Mouse (Mus musculus) retina, adult 2 months (tissue): ENCODE measurements around the gene Purb.
A peak's percentile ranks its signal among the peaks of the same experiment; 100 is the strongest.

Experiments
- DNase-seq: peaks from one replicate; pipeline ENCODE4 v3.0.0-alpha.2; 2012; ENCODE audit warnings: low read depth, low spot score

Purb gene

DNA sequence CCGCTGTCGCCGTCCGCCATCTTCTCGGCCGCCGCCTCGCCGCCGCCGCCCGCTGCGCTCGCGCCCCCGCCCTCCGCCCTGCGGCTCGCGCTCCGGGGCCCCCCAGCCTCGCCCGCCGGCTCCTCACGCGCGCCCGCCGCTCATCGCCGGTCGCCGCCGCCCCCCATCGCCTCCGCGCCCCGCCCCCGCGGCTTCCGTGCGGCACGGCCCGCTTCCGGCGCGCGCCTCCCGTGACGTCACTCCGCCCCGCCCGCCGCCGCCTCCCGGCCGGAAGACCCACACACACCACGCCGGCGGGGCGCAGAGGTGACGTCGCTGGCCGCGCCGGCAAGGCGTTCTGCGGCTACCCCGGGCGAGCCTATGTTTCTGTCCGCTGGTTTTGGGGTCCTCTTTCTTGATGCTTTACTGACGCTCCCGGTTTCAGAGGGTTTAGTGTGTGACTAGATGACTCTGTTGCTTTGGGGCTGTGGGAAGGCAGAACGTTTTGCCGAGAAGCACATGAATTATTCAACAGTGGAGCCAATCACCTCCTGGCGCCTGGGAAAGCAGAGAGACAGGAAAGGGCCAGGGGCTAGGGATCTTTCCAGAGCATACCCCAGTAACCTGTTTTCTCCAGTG, at the start of gene Purb:
Gene Purb, minus strand, starts transcription at position 51 of the 618 bp plus-strand sequence.
- DNase-seq, result peak; percentile 80

DNA sequence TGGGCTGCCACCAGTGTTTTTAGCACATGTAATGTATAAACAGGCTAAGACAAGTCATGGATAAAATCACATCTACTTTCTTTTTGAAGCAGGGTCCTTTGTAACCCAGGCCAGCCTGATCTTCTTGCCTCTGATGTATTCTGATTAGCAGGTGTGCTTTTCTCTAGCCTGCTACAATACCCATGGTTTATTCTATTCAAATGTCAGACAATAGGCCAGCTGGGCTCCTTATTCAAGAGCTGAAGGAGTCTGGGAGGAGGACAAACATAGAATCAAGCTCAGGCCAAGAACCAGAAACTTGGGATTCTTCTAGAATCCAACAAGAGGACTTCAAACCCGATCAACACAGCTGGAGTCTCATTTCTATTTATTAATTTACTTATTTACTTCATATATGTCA, 49.5 kb upstream of the Purb start:
- DNase-seq, result no peak

DNA sequence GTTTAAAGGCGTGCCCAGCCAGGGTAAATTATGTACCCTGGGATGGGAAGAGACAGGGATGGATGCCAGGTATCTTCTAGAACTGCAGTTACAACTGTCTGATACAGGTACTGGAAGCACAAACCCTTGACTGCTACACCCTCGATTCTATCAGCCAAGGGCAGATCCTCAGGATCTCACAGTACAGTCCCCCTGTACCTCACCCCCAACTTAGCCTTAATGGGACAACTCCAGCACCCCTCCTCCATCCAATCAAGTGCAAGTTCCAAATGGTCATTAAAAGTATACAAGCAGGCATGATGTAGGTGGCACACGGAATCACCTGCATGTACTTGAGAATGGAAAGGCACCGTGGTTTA, 49.1 kb upstream of the Purb start:
- no peak for DNase-seq

DNA sequence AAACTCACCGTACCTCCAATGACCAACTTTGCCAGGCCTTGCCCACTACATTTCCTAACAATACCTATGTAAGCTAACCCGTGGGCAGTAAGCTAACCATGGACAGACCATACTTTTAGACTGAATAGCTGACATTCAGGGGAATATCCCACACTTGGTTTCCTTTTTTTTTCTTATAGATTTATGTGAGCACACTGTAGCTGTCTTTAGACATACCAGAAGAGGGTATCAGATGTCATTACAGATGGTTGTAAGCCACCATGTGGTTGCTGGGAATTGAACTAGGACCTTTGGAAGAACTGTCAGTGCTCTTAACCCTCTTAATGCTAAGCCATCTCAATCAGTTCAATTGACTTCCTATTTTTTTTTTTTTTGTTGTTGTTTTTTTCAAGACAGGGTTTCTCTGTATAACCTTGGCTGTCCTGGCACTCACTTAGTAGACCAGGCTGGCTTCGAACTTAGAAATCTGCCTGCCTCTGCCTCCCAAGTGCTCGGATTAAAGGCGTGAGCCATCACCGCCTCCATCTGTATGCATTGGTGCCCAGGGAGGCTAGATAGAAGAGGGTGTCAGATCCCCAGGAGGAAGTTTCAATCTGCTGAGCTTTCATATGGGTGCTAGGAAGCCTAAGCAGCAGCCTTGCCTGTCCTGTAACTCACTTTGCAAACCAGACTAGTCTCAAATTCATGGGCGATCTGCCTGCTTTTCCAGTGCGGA, 48.6 kb upstream of the Purb start:
- DNase-seq, result no peak

DNA sequence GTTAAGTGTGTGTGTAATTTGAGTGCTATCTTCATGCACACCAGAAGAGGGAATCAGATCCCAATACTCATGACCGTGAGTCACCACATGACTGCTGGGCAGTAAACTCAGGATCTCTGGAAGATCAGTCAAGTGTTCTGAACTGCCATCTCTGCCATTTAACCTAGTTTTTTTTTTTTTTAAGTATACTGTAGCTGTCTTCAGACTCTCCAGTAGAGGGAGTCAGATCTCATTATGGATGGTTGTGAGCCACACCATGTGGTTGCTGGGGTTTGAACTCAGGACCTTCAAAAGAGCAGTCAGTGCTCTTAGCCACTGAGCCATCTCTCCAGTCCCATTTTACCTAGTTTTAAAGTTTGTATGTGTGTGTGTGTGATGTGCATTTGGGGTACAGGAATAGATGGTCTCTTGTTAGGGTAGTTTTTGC, 48.0 kb upstream of the Purb start:
- DNase-seq, result no peak

DNA sequence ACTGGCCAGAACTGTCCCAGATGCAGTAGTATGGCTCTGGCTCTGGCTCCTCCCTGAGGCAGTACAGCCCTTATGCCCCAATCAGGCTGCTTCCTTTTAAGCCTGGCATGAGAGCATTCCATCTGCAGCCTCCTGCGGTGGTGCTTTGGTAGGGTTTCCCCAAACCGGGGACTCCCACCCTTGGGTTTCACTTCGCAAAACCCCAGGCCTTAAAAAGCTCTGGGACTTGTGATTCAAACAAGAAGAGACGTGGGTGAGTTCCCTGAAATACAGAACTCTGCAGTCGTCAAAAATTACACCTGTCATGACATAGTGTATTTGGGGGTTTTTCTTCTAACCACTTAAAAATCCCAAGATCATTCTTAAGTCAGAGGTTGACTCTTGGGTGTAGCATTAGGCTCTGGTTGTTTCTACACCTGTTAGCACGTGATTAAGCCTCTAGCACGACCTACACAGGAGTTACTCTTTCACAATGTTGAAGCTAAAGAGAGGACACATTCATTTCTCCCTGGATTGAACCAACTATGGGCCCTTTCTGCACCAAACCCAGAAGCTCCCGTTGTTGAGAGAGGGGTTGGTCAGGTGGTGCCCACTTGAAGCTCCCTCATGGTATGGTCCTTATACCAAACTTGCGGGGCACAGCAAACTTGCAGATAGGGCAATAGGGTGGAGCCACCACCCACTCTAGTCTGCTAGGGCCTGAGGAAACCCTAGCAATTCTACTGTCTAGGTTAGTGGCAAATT, 47.2 kb upstream of the Purb start:
- no peak for DNase-seq

DNA sequence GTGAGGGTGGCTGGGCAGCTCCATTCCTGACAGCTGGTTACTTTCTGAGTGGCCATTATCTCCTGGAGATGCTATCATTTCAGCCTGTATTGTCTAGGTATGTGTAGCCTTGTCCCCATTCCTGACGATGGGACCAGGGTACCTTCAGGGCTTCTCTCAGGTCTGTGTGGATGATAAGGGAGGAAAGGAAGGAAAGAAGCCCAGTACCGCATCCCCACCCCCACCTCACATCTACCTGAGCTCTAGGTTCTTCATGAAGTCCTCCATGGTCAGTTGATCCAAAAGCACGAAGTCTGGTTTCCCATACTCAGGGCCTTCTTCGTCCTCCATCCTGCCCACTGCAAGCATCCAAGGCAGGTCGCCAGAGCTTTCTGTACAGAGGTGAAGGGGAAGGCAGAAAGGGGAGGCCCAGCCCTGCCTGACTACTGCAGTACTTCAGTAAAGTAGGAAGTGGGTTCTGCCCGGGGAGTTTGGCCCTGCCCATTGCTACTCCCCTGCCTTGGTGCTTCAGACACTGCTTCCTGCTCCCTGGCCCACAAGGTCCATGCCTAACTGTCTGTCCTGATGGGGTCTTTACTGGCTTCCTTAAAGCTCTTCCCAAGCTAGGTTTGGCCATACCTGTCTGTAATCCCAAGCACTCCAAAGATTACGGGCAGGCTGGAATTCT, 44.9 kb upstream of the Purb start, which contains the start of gene Myo1g:
Gene Myo1g, minus strand, starts transcription at position 459 of the 667 bp plus-strand sequence.
- DNase-seq, result no peak

DNA sequence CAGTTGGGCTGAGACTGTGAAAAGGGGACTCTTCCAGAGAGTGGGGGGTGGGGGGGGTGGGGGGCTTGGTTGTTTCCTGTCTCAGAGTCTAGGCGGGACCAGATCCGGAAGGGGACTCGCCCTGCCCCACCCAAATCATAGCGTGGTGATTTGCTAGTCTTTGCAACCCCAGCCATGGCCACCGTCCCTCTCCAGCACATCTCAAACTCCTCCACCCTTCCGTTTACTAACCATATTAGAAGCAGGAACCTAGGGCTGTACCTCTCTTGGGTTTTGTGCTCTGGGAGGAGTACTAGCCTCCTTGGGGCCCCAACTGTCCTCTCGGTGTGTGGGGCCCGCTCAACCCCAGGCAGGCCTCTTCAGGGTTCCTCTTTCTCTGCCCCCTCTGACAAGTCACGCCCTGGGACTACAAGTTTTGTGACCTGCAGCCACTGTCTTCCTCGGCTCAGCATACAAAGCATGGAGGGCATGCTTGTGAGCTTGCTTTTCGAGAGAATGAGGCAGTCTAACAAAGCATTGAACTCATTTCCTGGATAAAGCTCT, 43.8 kb upstream of the Purb start:
- DNase-seq, result no peak

DNA sequence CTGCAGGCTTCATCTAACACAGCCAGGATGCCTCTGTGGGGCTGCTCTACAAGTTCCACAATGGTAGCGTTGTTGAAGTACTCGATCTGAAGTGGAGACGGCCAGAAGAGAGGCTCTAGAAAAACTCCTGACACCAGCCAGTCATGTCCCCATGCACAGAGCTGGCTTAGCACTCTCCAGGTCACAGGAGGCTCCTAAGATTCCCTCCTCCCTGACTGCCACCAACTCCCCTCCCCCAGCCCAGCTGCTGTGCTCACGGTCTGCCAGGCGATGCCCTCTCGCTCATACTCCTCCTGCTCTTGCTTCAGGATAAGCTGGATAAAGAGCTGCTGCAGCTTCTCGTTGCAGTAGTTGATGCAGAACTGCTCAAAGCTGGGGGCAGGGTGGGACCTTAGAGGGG, 39.1 kb upstream of the Purb start:
- peak; percentile 79 for DNase-seq

DNA sequence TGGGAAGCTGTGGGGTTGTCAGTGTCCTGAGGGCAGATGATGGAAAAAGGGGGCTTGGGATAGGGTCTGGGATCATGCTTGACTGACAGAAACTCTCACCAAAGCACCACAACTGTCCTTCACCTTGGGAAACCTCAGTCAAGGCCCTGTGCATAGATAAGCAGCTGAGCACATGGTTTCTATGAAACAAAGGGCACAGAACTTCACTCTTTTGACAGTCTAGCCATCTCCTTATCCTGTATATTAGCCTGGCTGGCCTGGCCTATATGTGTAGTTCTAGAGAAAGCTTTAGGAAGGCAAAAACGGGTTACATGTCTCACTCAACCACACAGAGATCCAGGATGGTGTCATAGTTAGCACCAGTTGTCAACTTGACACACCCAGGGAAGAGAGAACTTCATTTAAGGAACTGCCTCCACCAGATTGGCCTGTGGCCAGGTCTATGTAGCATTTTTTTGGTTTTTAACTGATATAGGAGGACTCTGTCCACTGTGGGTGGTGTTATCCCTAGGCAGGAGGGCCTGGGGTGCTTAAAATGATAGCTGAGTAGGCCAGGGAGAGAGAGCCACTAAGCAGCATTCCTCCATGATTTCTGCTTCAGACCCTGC, 32.7 kb upstream of the Purb start:
- no peak for DNase-seq

DNA sequence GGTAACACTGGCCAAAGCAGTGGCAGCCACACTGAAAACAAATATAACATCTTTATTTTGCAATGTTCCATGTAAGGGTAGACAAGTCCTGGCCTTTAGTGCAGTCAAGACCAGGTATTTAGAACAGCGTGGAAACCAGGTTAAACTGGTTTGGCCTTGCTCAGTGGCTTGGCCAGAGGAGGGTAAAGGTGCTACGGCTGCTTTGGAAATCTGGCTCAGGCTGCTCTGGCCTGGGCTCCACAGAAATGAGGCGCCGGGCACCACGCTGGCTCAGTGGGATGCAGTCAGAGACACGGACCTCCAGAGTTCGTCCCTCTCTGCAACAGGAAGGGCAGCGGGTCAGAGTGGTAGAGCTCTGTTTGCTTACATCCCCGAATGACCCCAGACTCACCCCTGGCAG, 30.8 kb upstream of the Purb start:
- no peak for DNase-seq

DNA sequence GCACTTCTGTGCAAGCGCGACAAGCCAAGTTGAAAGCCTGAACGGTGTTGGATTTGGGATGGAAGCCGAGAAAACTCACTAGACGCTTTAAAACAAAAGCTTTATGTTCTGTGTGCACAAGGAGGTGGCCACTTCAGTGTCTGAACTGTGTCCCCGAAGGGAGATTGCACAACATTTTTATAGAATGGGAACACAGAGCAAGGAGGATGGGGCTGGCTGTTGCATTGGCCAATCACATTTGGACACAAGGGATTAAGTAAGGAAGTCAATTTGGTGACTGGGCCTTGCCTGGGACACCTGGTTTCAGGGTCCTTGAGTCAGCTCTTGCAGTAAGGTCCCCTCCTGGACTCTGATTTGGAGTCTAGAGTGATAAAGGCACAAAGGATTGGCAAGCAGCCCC, 29.0 kb upstream of the Purb start:
- DNase-seq, result no peak

DNA sequence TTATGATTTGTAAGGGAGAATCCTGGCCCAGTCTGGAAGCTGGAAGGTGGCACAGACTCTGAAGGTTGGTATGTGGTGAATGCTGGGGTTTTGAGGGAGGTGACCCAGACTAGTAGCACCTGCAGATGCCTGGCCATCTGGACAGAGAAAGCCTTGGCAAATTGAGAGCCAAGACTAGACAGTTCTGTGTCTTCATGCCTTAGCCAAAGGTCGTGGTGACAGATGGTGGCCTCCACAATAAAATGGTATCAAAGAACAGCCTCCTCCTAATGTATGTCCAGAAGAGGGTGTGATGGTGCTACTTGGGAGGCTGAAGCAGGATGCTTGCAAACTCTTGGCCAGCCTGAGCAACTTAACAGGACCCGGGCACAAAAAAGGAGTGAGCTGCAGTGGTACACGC, 28.5 kb upstream of the Purb start:
- no peak for DNase-seq

DNA sequence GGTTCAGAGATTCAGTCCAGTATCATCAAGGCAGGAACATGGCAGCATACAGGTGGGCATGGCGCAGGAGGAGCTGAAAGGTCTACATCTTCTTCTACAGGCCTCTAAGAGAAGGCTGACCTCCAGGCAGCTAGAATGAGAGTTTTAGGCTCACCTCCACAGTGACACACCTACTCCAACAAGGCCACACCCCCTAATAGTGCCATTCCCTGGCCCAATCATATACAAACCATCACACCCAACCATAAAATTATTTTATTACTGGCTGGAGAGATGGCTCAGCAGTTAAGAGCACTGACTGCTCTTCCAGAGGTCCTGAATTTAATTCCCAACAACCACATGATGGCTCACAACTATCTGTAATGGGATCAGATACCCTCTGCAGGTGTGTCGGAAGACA, 26.8 kb upstream of the Purb start:
- no peak for DNase-seq

DNA sequence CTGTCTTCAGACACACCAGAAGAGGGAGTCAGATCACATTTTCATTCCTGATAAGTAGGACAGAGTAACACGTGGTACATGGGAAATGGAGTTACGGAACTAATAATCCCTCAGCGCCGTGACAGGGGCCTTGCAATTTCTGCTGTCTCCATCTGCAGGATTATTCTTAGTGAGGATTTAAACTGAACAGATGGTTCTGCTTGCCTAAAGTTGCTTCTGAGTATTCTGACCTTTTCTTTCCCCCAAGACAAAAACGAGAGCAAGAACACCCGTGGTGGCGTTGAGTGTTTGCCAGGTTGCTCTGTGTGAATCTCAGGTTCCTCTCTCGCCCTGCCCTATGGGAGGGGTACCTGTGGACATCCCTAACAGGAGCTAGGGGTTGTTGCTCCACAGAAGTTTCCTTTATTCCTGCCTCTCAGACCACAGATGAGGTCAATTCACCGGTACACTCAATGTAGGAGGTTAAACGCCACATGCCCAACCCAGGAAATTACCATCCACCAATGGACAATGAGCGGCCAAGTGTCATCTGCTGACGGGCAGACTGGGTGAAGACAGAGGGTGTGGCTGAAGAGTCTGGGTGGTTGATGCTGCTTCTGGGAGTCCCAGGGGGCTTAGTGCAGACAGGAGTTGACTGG, 21.7 kb upstream of the Purb start:
- DNase-seq, result peak; percentile 73

DNA sequence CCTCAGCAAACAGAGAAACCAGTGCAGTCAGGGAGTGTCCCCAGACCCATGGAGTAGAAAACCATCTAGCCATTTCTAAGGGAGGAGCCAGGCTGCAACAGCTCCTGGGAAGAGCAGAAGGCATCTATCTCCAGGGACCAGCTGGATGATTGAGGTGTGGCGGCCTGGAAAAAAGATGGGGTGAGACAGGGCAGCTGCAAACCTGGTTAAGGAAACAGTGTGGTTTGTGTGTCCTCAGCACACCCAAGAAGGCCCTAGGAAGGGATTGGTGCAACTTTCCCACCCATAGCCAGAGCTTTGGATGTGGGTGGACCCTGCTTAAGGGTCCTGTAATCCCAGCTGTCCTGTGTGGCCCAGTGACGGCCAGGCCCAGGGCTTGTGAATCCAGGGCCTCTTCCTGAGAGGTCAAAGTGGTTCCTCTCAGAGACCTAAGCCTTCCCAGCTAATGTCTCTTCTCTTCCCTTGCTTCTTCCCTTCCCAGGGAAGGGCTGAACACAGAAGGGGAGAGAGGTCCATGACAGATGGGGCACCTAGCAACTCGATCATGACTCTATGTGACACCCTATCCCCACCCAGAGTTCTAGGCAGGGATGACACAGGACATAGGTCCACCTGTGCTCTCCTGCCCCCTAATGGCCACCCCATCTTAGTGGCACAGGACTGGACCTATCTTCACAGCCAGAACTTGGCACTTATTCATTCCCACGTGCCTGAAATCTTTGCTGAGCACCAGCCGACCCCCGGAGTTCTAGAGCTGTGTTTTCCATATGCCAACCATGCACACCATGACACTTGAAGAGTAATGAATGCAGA, 14.2 kb upstream of the Purb start:
- no peak for DNase-seq

DNA sequence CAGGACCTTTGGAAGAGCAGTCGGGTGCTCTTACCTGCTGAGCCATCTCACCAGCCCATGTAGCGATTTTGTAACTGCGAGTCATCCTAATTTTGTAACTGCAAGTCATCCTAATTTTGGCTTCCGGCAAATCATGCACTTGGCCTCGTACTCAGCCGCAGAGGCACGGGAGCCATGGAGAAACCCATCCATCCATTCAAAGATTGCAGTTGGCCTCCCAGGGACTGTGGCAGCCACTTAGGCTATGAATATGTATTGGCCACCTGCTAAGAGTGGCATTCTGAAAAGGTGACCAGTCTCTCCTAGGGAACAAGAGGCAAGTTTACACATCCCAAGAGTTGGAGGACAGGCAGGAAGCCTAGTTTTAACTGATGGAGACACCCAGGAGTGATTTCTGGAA, 13.5 kb upstream of the Purb start:
- DNase-seq, result no peak

DNA sequence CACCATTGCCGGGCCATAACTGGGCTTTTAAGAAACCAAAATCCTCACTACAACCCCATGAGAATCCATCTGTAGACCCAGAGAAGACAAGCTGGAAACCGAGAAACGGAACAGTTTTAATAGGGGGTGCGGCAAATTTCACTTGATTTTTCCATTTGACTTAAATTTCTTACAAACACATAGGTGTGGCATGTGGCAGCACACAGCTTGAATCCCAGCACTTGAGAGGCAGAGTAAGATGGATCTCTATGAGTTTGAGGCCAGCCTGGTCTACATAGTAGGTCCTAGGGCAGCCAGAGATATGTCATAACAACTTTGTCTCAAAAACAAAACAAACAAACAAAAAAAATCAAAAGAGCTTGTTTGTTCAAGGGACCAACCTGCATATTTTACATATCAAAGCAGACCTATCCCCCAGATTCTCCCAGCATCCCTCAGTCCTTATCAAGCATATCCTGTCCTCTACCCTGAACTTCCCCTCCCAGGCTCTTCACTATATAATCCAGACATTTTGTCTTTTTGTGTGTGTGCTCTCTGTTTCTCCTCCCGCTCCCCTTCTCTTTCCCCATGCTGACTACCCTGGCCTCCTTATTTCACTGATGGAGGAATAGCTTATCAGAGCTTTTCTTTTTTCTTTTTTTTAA, 12.4 kb upstream of the Purb start:
- no peak for DNase-seq

DNA sequence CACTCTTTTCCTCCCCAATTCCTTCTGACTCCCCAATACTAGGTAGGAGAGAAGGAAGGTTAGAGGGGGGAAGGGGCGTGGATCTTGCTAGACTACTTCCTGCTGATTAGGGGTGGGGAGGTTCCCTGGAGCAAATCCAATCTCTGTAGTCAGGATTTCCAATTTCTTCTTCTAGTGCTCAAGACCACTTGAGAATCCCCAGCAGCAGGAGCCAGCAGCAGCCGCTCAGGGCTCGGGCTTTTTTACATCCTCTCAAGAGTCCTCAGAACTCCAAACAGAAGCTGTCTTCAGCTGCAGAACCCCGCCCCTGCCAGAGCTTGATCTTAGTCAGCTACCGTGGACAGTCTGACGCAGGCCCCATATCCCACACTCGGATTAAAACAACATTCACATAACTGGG, 11.8 kb upstream of the Purb start:
- DNase-seq, result no peak

DNA sequence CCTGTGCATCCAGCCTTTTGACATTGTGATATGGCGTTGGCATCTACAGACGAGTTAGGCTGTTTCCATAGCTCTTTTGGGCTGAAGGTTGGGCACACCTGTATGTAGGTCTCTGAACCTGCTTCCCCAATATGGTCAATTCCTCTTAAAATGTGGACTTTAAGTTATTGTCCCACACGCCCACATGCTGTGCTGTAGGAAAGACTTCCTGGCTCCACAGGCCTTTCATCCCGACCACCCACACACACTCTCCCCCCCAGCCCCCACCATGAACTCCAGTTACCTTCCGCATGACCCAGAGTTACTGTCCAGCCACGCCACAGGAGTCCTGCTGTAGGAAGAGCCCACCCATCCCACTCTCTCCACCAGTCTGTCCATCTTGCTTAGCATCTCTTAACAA, 11.2 kb upstream of the Purb start:
- DNase-seq, result no peak
